Mouse (Mus musculus) kidney, adult 9 months (tissue): Measurements from ENCODE around the gene Capn7.

ENCODE experiments used
- DNase-seq: peaks from one replicate; pipeline ENCODE4 v3.0.0; 2022

Capn7 gene

GRCm38 (mm10) chr14:31336369-31337155 is at the start of gene Capn7:
Gene Capn7, plus strand, starts transcription at chr14:31336638.
- peak; percentile 98 for DNase-seq

- no peak for DNase-seq
Measured at GRCm38 (mm10) chr14:31313192-31313591, 23.2 kb upstream of the Capn7 start.

- DNase-seq, result no peak
Measured at GRCm38 (mm10) chr14:31316613-31317012, 19.8 kb upstream of the Capn7 start.

GRCm38 (mm10) chr14:31317754-31318153 is 18.7 kb upstream of the Capn7 start:
- DNase-seq, result no peak

GRCm38 (mm10) chr14:31319546-31319945 is 16.9 kb upstream of the Capn7 start:
- no peak for DNase-seq

- DNase-seq, result no peak
Measured at GRCm38 (mm10) chr14:31321181-31321580, 15.3 kb upstream of the Capn7 start.

- no peak for DNase-seq
Measured at GRCm38 (mm10) chr14:31322191-31322590, 14.2 kb upstream of the Capn7 start.

GRCm38 (mm10) chr14:31323189-31323588 is 13.2 kb upstream of the Capn7 start:
- peak; percentile 24 for DNase-seq

- DNase-seq, result peak; percentile 39
Measured at GRCm38 (mm10) chr14:31323849-31324792, 12.3 kb upstream of the Capn7 start, which contains the start of gene Dnah1. Gene Dnah1, minus strand, starts transcription at chr14:31323896.

- no peak for DNase-seq
Measured at GRCm38 (mm10) chr14:31324851-31325250, 11.6 kb upstream of the Capn7 start.

GRCm38 (mm10) chr14:31325551-31325950 is 10.9 kb upstream of the Capn7 start:
- DNase-seq, result no peak

GRCm38 (mm10) chr14:31326770-31327169 is 9.7 kb upstream of the Capn7 start:
- no peak for DNase-seq

- DNase-seq, result no peak
Measured at GRCm38 (mm10) chr14:31327196-31327595, 9.2 kb upstream of the Capn7 start.

- no peak for DNase-seq
Measured at GRCm38 (mm10) chr14:31327681-31328080, 8.8 kb upstream of the Capn7 start.

- no peak for DNase-seq
Measured at GRCm38 (mm10) chr14:31329741-31330140, 6.7 kb upstream of the Capn7 start.

GRCm38 (mm10) chr14:31330957-31331356 is 5.5 kb upstream of the Capn7 start:
- no peak for DNase-seq

- DNase-seq, result no peak
Measured at GRCm38 (mm10) chr14:31335765-31336164, 673 bp upstream of the Capn7 start.

- DNase-seq, result no peak
Measured at GRCm38 (mm10) chr14:31337406-31337805, 968 bp downstream of the Capn7 start.

GRCm38 (mm10) chr14:31337947-31338346 is 1.5 kb downstream of the Capn7 start:
- no peak for DNase-seq

- no peak for DNase-seq
Measured at GRCm38 (mm10) chr14:31343241-31343640, 6.8 kb downstream of the Capn7 start.

GRCm38 (mm10) chr14:31345367-31345766 is 8.9 kb downstream of the Capn7 start:
- no peak for DNase-seq

GRCm38 (mm10) chr14:31362236-31362635 is 25.8 kb downstream of the Capn7 start:
- peak; percentile 51 for DNase-seq

- DNase-seq, result no peak
Measured at GRCm38 (mm10) chr14:31364589-31364988, 28.2 kb downstream of the Capn7 start.

GRCm38 (mm10) chr14:31365350-31365749 is 28.9 kb downstream of the Capn7 start:
- peak; percentile 78 for DNase-seq
